In genomic region chr1:170073768-170074167, GRCm38 (mm10) we compare ENCODE assay signal across 26 mouse cellular contexts. TPM values are rescaled to one million over a fixed set of nuclear protein-coding genes. Genes with fewer than 3 reads are reported as not detected.
DNase-seq lines count a peak whose midpoint lies in the region; ATAC-seq and TF ChIP-seq lines count a peak whose summit lies in the region.
"Had no signal": no experiment of that assay in that cellular context is flagged by ENCODE, and none has a peak within 500 bp of the region (broad histone marks: within the 10 kb centered on the region; RNA-seq: fewer than 3 reads in every experiment).

No protein-coding gene starts in this region.

- no peak overlapping the region for H3K4me2 ChIP-seq in midbrain, embryonic 15.5 days
- H3K4me2 ChIP-seq: limb, embryonic 12.5 days; liver, embryonic 11.5 days had no signal

- H3K4me1 ChIP-seq in midbrain, embryonic 15.5 days: no peaks in the 10 kb centered on the region
- H3K4me1 ChIP-seq: forebrain, embryonic 10.5 days; heart, embryonic 10.5 days; hindbrain, embryonic 10.5 days; limb, embryonic 12.5 days had no signal

- H3K27ac ChIP-seq in midbrain, embryonic 15.5 days: no peak overlapping the region
- no peak overlapping the region for H3K27ac ChIP-seq in gastrocnemius, adult 2 months
- H3K27ac ChIP-seq: forebrain, embryonic 10.5 days; heart, embryonic 10.5 days; hindbrain, embryonic 10.5 days; layer of hippocampus, adult 2 months; limb, embryonic 12.5 days had no signal

- TF ChIP-seq CTCF in gastrocnemius, adult 2 months (IDR thresholded peaks at IDR 0.05): no peak

- H3K36me3 ChIP-seq in midbrain, embryonic 15.5 days (replicated peaks): no peaks in the 10 kb centered on the region
- H3K36me3 ChIP-seq: forebrain, embryonic 10.5 days; heart, embryonic 10.5 days; hindbrain, embryonic 10.5 days had no signal

- intact Hi-C loops in gastrocnemius, adult 2 months (cut with DNase I): no loop called here

- H3K27me3 ChIP-seq in midbrain, embryonic 15.5 days (replicated peaks): no peaks in the 10 kb centered on the region
- H3K27me3 ChIP-seq: limb, embryonic 12.5 days had no signal

- no peak for ATAC-seq in cerebellum, adult (ENCODE audit: insufficient number of reproducible peaks, low FRiP score, low TSS enrichment)
- no peak for ATAC-seq in midbrain, embryonic 15.5 days (replicated peaks)
- ATAC-seq: forebrain, postnatal 0 days; hindbrain, embryonic 16.5 days; intestine, embryonic 16.5 days had no signal

- WGBS in midbrain, embryonic 15.5 days: 87% methylated on average over 8 of the region's 8 CpGs

- no peaks in the 10 kb centered on the region for H3K9me3 ChIP-seq in midbrain, embryonic 15.5 days
- H3K9me3 ChIP-seq: forebrain, embryonic 10.5 days; heart, embryonic 10.5 days; hindbrain, embryonic 10.5 days; limb, embryonic 12.5 days had no signal

- DNase-seq in layer of hippocampus, adult 9-11 months: peak; percentile 8
- DNase-seq in layer of hippocampus, adult 18-20 months (ENCODE audit: low spot score in 2 of 2): no peak
- DNase-seq in CD4-positive, CD25-positive, alpha-beta regulatory T cell, adult 2 months (ENCODE audit: low read depth, low spot score): peak; percentile 4
- peak; percentile 28 for DNase-seq in T-cell, adult 2 months (ENCODE audit: low spot score)
- DNase-seq in naive thymus-derived CD4-positive, alpha-beta T cell, adult 2 months (ENCODE audit: low read depth): peak; percentile 2
- DNase-seq in gastrocnemius, adult 2 months: no peak
- DNase-seq: adrenal gland, postnatal 36 days; cerebellum, adult 11 months; cerebellum, postnatal 10 days; forebrain, postnatal 0 days; kidney, adult 9 months; kidney, postnatal 14 days; lung, adult 2 months; lung, postnatal 14 days; thymus, adult 18-20 months had no signal

- no peak overlapping the region for H3K9ac ChIP-seq in midbrain, embryonic 15.5 days
- H3K9ac ChIP-seq: forebrain, postnatal 0 days; limb, embryonic 12.5 days had no signal

- no peak overlapping the region for H3K4me3 ChIP-seq in midbrain, embryonic 15.5 days
- H3K4me3 ChIP-seq in gastrocnemius, adult 2 months: no peak overlapping the region
- H3K4me3 ChIP-seq: forebrain, embryonic 10.5 days; heart, embryonic 10.5 days; hindbrain, embryonic 10.5 days; layer of hippocampus, adult 2 months; limb, embryonic 12.5 days had no signal

RNA-seq across cellular contexts. Expression of gene Ddr2, which starts 36.8 kb away (rescaled TPM):
- total RNA-seq in layer of hippocampus, adult 18-20 months (2021): 1 to 10 TPM; 3.5 to 3.7 TPM
- 9.4 TPM in 2 replicates for polyA plus RNA-seq in midbrain, embryonic 15.5 days (2015; fragmentation: Nextera tagmentation; extraction: Ambion mirVana)
- 10 to 100 TPM; 16.4 to 22.5 TPM for total RNA-seq in gastrocnemius, adult 2 months (2021)
- total RNA-seq: neutrophil, adult 5-6 weeks had no signal

Comparison
In these comparisons a context has a peak if more than half of its experiments do, and no peak if none do; other contexts are left out.
1. DNase-seq: peak in layer of hippocampus, adult 9-11 months (single experiment), CD4-positive, CD25-positive, alpha-beta regulatory T cell, adult 2 months (single experiment), T-cell, adult 2 months (single experiment) and naive thymus-derived CD4-positive, alpha-beta T cell, adult 2 months (single experiment); none in layer of hippocampus, adult 18-20 months (0 of 2) and gastrocnemius, adult 2 months (single experiment).